Mouse (Mus musculus) E14TG2a.4 (cell line): Measurements from ENCODE around the gene Slmap.
"Not testable (repeated sequence)": the region's sequence is repeated elsewhere in the genome, so short reads cannot be mapped to it uniquely, and the experiment has no call there.

Experiments used
- CTCF ChIP-seq: conservative IDR thresholded peaks from 2 replicates; pipeline ENCODE4 v1.5.1; 2014; ENCODE audit warnings: low read length
- NANOG ChIP-seq: IDR thresholded peaks from 2 replicates; pipeline ENCODE4 v1.6.1; 2014; ENCODE audit warnings: borderline replicate concordance, low read length, mixed read lengths
- POU5F1 ChIP-seq: IDR thresholded peaks from 2 replicates; pipeline ENCODE4 v1.6.1; 2014; ENCODE audit warnings: low read length, borderline replicate concordance

GRCm38 (mm10) chr14:26385659-26386058 is 149.1 kb downstream of the Slmap start:
- TF ChIP-seq CTCF, POU5F1: not testable (repeated sequence)
- peak; percentile 14; the same call in 1 of the 2 replicates for TF ChIP-seq NANOG
